Mouse (Mus musculus): ENCODE data around the gene Ccdc51.

Gene Ccdc51

GRCm38 (mm10) chr9:109058006-109058765, 24.1 kb upstream of the Ccdc51 start:
- DNase-seq = no peak

DNA sequence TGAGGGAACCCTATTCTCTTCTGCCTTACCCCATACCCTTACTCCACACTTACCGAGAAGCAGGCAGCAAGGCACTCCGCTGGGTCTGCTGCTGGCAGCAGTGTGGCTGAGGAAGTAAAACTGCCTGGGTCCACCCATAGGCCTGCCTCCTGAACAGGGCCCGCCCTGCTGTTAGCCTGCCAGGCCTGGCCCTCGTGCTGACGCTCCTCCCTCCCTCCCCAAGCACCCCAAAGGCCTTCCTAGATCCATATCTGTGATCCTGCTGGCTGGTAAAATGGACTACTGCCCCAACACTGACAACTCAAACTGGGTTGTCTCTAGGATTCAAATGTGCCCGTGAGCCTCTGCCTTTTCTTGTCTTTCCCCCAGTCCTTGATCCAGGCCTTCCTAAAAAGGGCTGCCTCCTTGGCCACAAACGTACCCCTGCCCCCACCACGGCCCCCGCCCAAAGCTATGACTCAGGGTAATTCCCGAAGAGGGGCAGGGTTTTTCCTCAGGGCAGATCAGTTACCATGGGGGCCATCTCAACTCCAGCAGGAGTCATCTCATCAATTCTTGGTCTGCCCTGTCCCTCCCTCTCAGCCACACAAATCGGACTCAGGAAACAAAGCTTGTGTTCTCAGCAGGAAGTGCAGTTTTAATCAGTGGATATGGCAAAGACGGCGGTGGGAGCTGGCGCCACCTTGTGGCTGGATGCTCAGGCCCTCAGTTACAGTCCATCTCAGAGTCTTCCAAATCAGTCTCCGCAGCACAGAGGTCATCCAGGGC, 23.0 kb upstream of the Ccdc51 start, which contains the start of gene Trex1:
Trex1 (minus strand) TSS at position 599 of the 768 bp plus-strand sequence.
- peak; percentile 87 for DNase-seq

DNA sequence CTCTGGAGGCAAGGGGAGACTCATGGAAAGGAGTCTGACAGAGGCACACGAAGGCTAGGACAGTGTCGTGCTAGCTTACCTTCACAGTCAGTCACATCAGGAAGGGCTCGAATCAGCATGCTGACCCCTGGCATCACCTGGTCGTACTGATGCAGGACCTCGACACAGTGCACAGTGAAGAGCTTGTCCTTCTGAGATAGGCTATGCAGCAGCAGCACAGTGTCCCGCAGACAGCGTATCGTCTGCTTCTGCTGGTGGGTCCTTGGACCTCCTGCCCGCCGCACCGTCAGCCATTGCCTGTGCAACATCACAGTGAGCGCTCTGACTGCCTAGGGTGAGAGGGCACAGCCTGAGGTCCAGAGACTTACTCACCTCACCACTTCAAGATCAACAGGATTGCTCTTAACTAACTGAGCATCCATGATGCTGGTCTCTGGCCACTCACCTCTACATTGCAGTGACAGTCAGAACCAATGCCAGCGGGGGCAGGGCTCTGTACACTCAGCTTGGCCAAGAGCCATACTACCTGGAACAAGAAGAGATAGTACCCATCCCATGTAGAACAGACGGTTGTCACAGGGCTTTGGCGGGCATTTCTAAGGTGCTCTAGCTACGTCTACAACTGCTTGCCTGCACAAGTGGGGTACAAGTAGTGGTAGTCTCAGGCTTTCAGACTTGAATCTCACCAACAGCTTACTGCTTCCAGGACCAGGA, 22.0 kb upstream of the Ccdc51 start:
- peak; percentile 17 for DNase-seq

DNA sequence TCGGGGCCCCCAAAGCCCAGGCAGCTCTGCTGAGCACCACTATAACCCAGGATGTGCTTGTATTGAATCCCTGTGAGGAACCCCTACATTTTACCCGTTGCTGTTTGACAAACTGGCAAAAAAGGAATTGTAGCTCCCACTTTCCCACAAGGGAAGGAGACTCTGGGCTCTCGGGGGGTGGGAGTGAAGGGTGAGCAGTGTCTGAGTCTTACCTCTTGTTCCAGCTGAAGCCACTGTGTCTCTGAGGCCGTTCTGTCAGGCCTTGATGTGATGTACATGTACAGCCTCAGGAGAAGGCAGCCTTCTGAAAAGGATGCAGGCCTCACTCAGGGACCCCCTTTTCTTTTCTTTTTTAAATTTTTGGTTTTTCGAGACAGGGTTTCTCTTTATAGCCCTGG, 21.4 kb upstream of the Ccdc51 start:
- DNase-seq = no peak

GRCm38 (mm10) chr9:109068095-109068735, 14.1 kb upstream of the Ccdc51 start:
- DNase-seq = no peak

- peak; percentile 94 for DNase-seq
Measured at GRCm38 (mm10) chr9:109073661-109074573, 8.4 kb upstream of the Ccdc51 start, which contains the start of gene Atrip. TSS of gene Atrip (minus strand) at chr9:109074124.

DNA sequence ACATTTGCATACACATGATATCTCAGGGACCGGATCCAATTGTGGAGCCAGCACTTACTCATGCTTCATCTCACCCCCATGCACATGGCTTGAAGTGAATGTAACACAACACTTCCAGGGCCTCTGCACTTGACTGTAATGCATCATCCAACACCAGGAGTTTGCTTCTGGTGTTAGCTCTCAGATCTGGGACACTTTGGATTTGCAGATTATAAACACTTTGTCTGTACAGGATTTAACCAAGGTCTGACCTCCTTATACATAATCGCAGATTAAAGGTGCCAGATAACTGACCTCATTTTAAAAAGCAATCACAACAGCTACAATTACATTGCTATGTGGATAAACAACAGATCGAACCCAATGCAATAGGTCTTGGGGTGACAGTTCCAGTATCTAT, 1.8 kb upstream of the Ccdc51 start:
- DNase-seq = no peak

DNA sequence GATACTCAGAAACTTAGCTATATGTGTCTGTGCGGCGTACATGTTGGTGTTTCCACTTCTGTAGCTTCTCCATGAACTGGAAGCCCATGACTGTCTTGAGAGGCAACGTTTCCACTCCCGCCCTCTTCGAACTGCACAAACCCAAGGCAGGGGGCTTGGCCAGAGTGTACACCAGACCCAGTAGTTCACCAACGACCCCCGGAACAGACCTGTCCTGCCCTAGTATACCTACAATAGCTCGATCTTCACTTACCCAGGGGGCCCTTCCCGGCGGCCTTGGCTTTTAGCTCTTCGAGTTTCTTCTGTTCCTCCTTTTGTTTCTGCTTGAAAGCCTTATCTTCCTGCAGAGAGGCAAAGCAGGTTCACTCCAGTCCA, 557 bp upstream of the Ccdc51 start:
- no peak for DNase-seq

GRCm38 (mm10) chr9:109084922-109085321, 2.6 kb downstream of the Ccdc51 start:
- DNase-seq = no peak

DNA sequence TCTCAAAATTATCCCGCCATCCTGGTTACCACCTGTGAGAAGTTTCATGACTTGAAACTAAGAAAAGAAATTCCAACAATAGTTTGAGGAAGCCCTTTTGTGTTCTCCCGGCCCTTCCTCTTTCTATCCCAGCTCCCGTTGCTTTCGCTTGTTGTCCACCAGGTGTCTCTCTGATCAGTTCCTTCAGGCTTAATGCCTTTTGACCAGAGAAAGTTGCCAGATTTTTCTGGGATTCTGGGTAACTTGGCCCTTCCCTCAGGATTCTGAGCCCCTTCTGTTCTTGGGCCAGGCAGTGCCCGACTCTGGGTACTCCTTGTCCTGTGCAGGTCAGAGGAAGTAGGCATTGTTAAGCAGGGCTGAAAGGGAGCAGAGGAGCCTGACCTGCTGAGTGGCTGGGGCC, 5.7 kb downstream of the Ccdc51 start:
- DNase-seq = no peak

- no peak for DNase-seq
Measured at GRCm38 (mm10) chr9:109090446-109090845, 8.2 kb downstream of the Ccdc51 start.

GRCm38 (mm10) chr9:109091802-109092201, 9.5 kb downstream of the Ccdc51 start:
- DNase-seq = no peak

- no peak for DNase-seq
Measured at GRCm38 (mm10) chr9:109092799-109093198, 10.5 kb downstream of the Ccdc51 start.

GRCm38 (mm10) chr9:109093786-109094552, 11.7 kb downstream of the Ccdc51 start:
- DNase-seq = no peak

- no peak for DNase-seq
Measured at GRCm38 (mm10) chr9:109094553-109095136, 12.4 kb downstream of the Ccdc51 start.

GRCm38 (mm10) chr9:109095137-109095982, 13.1 kb downstream of the Ccdc51 start, which contains the start of gene Plxnb1:
TSS of gene Plxnb1 (plus strand) at chr9:109095389.
- peak; percentile 83 for DNase-seq

GRCm38 (mm10) chr9:109096251-109096661, 14.0 kb downstream of the Ccdc51 start:
- DNase-seq = peak; percentile 20

DNA sequence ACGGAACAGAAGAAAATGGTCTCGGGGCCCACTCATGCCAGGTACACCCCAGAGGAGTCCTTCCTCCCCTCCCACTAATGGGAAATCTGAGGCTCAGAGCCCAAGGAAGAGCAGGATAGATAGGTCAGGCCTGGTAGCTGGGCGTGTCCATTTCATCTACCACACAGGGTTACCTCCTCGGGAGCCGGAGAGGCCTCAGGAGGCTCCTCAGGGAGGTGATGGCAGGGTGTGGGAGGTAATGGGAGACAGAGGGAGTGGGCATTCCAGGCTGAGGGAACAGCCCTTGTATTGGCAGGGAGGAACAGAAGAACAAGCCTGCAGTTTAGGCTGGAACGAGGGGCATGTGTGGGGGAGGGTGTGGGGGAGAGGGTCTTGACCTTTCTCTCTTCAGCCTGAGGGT, 14.6 kb downstream of the Ccdc51 start:
- no peak for DNase-seq

GRCm38 (mm10) chr9:109097291-109097690, 15.0 kb downstream of the Ccdc51 start:
- DNase-seq = no peak

- DNase-seq = no peak
Measured at GRCm38 (mm10) chr9:109097831-109098230, 15.5 kb downstream of the Ccdc51 start.
